Mouse (Mus musculus) kidney, postnatal 36 days (tissue): Measurements from ENCODE around the gene Arfgap3.
"Not testable (repeated sequence)": the region's sequence is repeated elsewhere in the genome, so short reads cannot be mapped to it uniquely, and the experiment has no call there.

ENCODE experiments used
- DNase-seq, 2 experiments: peaks; one replicate each; pipeline ENCODE4 v3.0.0; 2021 to 2022; ENCODE audit warnings: mixed read lengths in 2 of 2

Gene Arfgap3

GRCm38 (mm10) chr15:83293706-83294645 is 56.1 kb downstream of the Arfgap3 start:
- DNase-seq, result peak; percentile 86 to 92

GRCm38 (mm10) chr15:83293144-83293543 is 56.9 kb downstream of the Arfgap3 start:
- DNase-seq, result peak; percentile 79 to 88

- peak; percentile 77 to 86 for DNase-seq
These were observed 57.6 kb downstream of the Arfgap3 start for GRCm38 (mm10) chr15:83292261-83293056.

- DNase-seq, result no peak
These were observed 59.1 kb downstream of the Arfgap3 start for GRCm38 (mm10) chr15:83290899-83291298.

GRCm38 (mm10) chr15:83284828-83285227 is 65.2 kb downstream of the Arfgap3 start:
- DNase-seq, result no peak

GRCm38 (mm10) chr15:83282397-83282796 is 67.7 kb downstream of the Arfgap3 start:
- DNase-seq, result no peak

GRCm38 (mm10) chr15:83281303-83281702 is 68.7 kb downstream of the Arfgap3 start:
- no peak for DNase-seq

GRCm38 (mm10) chr15:83278579-83278978 is 71.5 kb downstream of the Arfgap3 start:
- no peak for DNase-seq

- no peak for DNase-seq
These were observed 72.6 kb downstream of the Arfgap3 start for GRCm38 (mm10) chr15:83277451-83277850.

GRCm38 (mm10) chr15:83274237-83274636 is 75.8 kb downstream of the Arfgap3 start:
- DNase-seq, result not testable (repeated sequence)

GRCm38 (mm10) chr15:83273017-83273416 is 77.0 kb downstream of the Arfgap3 start:
- no peak for DNase-seq

GRCm38 (mm10) chr15:83271221-83271620 is 78.8 kb downstream of the Arfgap3 start:
- DNase-seq, result not testable (repeated sequence)

- not testable (repeated sequence) for DNase-seq
These were observed 80.1 kb downstream of the Arfgap3 start for GRCm38 (mm10) chr15:83269985-83270384.

GRCm38 (mm10) chr15:83268428-83268827 is 81.6 kb downstream of the Arfgap3 start:
- DNase-seq, result not testable (repeated sequence)

- no peak for DNase-seq
These were observed 84.8 kb downstream of the Arfgap3 start for GRCm38 (mm10) chr15:83265269-83265668.

GRCm38 (mm10) chr15:83263405-83263804 is 86.6 kb downstream of the Arfgap3 start:
- DNase-seq, result no peak

GRCm38 (mm10) chr15:83257906-83258305 is 92.1 kb downstream of the Arfgap3 start:
- DNase-seq, result peak in 1 of 2 experiments; percentile 46

GRCm38 (mm10) chr15:83256491-83256890 is 93.6 kb downstream of the Arfgap3 start:
- DNase-seq, result no peak

GRCm38 (mm10) chr15:83255944-83256343 is 94.1 kb downstream of the Arfgap3 start:
- peak; percentile 28 to 46 for DNase-seq

- no peak for DNase-seq
These were observed 94.8 kb downstream of the Arfgap3 start for GRCm38 (mm10) chr15:83255191-83255782.

GRCm38 (mm10) chr15:83254372-83255070 is 95.5 kb downstream of the Arfgap3 start:
- no peak for DNase-seq

- DNase-seq, result peak; percentile 56 to 71
These were observed 98.0 kb downstream of the Arfgap3 start for GRCm38 (mm10) chr15:83252060-83252459.
